Mouse (Mus musculus) erythroblast, embryonic 14.5 days (primary cell): ENCODE data around the gene Arl5b.

Experiments
- GATA1 ChIP-seq: IDR thresholded peaks from 2 replicates; pipeline ENCODE4 v1.6.1; 2012; ENCODE audit warnings: low read length, inconsistent platforms, mixed read lengths
- TAL1 ChIP-seq: IDR thresholded peaks from 3 replicates; pipeline ENCODE4 v1.6.1; 2012; ENCODE audit warnings: low read length, inconsistent platforms, mixed read lengths

DNA sequence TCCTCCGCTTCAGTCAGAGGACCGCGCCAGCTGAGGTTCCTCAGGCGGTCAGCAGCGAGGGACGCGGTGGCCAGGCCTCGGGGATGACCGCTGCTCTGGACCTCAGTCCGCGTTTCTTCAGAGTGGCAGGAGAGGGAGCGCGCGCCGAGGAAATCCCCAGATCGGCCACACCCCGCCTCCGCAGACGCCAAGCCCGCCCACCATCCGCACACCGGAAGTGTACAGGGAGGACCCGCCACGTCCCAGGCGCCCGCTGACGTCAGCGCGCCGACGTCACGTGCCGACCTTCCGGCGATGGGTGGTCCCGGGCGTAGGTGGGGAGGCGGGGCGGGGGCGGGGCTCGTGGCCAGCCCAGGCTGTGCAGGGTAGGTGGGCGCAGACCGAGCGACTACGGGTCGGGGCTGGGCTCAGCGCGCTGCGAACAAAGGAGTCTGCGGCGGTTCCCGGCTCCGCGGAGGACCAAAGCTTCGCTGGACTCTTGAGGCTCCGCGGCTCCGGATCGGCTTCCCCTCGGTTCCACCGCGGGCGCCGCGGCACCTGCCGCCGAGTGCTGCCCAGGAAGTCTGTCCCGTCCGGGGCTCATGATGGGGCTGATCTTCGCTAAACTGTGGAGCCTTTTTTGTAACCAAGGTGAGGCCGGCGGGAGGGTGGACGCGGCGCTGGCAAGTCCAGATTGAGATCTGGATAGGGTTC lies 5.9 kb downstream of the Arl5b start, which contains the start of gene Nsun6:
- no peak for TF ChIP-seq GATA1
- TF ChIP-seq TAL1 = no peak
